Mouse (Mus musculus) bone marrow macrophage, adult 2 months (primary cell): Measurements from ENCODE around the gene Nab1.

Source experiments
- CTCF ChIP-seq: IDR thresholded peaks from 2 replicates; pipeline ENCODE4 v1.5.1; 2012; ENCODE audit warnings: low read depth, mild to moderate bottlenecking, low read length, moderate library complexity
- POLR2A ChIP-seq: IDR thresholded peaks from 2 replicates; pipeline ENCODE4 v1.6.1; 2012; ENCODE audit warnings: mild to moderate bottlenecking, low read depth, low read length, borderline replicate concordance

GRCm38 (mm10) chr1:52499601-52500313 lies 722 bp downstream of the Nab1 start:
- TF ChIP-seq CTCF (no peak), POLR2A (no peak)
